Mouse (Mus musculus): ENCODE measurements around the gene Nr4a1.

DNA sequence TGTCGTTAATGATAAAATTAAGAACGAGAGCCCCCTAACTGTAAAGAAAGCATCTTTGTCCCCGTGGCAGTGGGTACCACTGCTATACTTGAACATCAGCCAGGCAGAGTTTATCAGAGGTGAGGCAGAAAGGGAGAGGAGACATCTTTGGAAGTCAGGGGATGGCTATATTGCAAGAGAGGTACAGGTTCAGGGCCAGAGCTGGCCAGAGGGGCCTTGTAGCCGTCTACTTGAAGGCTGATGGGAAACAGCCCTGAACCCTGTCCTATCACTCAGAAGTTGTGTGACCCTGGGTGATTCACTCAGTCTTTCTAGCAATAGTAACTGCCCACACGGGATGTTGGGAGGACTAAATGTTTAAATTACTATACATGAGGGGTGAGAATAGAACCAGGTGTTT is 67.1 kb downstream of the Nr4a1 start:
- no peak for TF ChIP-seq CTCF (IDR thresholded peaks at IDR 0.05; ENCODE audit: insufficient read depth, low read depth, low read length)
- no peak for TF ChIP-seq POLR2A (IDR thresholded peaks at IDR 0.05; ENCODE audit: insufficient read depth, low read depth, low read length)

All from olfactory bulb, adult 2 months (tissue).